Mouse (Mus musculus) liver, adult 2 months (tissue): ENCODE measurements around the gene Hsd17b7.

Experiments used
- CTCF ChIP-seq: fragments of 200-500 bp; IDR thresholded peaks from 2 replicates; pipeline ENCODE4 v1.5.1; 2011; ENCODE audit warnings: low read depth, low read length, control low read depth
- POLR2A ChIP-seq: fragments of 200-500 bp; IDR thresholded peaks from 2 replicates; pipeline ENCODE4 v1.6.1; 2011; ENCODE audit warnings: low read length, control low read depth; ENCODE audit not compliant: insufficient read depth; ENCODE audit errors: extremely low read depth

- TF ChIP-seq POLR2A (no peak), CTCF (no peak)
These were observed 51.8 kb downstream of the Hsd17b7 start for GRCm38 (mm10) chr1:169917115-169917796.
